ENCODE assay signal across 19 mouse cellular contexts in the genomic region with DNA sequence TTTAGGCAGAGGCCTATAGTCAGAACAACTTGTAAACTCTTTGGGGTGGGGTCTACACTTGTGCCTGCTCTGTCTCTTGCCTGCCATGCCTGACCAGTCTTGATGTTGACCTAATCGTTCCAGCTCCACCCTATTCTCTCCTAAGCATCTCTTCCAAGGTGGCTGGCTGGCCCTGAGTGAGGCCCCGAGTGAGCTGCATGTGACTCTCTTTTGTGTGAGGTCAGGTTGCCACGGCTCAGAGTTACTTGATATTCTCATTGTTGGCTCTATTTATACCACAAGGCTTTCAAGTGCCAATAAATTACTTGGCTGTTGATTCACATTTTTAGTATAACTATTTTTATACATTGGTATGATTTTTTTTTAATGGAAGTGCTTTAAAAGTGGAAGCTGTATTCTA. TPM values are rescaled to one million over a fixed set of nuclear protein-coding genes. Genes with fewer than 3 reads are reported as not detected.
DNase-seq lines count a peak whose midpoint lies in the region; ATAC-seq and TF ChIP-seq lines count a peak whose summit lies in the region.
"Had no signal": no experiment of that assay in that cellular context is flagged by ENCODE, and none has a peak within 500 bp of the region (broad histone marks: within the 10 kb centered on the region; RNA-seq: fewer than 3 reads in every experiment).

No protein-coding gene starts in this region.

- TF ChIP-seq CTCF in heart, adult 2 months (IDR thresholded peaks at IDR 0.05): no peak
- TF ChIP-seq CTCF in embryonic fibroblast, embryonic 13.5 days (IDR thresholded peaks at IDR 0.05; ENCODE audit: borderline replicate concordance, insufficient read depth, low read length): no peak
- no peak for TF ChIP-seq CTCF in heart, postnatal 0 days (IDR thresholded peaks at IDR 0.05; ENCODE audit: low read depth)

- H3K4me1 ChIP-seq in heart, adult 2 months (ENCODE audit: control insufficient read depth, insufficient read depth, low read length): peaks cover 5% of the 10 kb centered on the region; the same call in 1 of the 2 replicates
- H3K4me1 ChIP-seq in embryonic fibroblast, embryonic 13.5 days (ENCODE audit: control insufficient read depth, insufficient read depth, low read length): peaks cover 30% of the 10 kb centered on the region
- peaks cover 35% of the 10 kb centered on the region for H3K4me1 ChIP-seq in heart, postnatal 0 days (ENCODE audit: control insufficient read depth, insufficient read depth)

- 22% methylated on average over 3 of the region's 3 CpGs for WGBS in heart, adult 2 months
- WGBS in heart, postnatal 0 days: 15% methylated on average over 3 of the region's 3 CpGs

- DNase-seq in heart, adult 2 months: peak in 1 of 2 experiments; percentile 53
- DNase-seq in heart, postnatal 36 days: no peak
- peak; percentile 79 for DNase-seq in 3T3-L1 (ENCODE audit: low read depth, low spot score)
- peak; percentile 75 for DNase-seq in heart, postnatal 0 days (ENCODE audit: low spot score)
- DNase-seq in layer of hippocampus, postnatal 14 days (ENCODE audit: low spot score in 2 of 2): no peak
- no peak for DNase-seq in spleen, postnatal 10 days (ENCODE audit: low spot score in 2 of 2)
- DNase-seq: cerebellum, adult 2 months; forebrain, postnatal 0 days; gastrocnemius, postnatal 10 days; kidney, adult 11 months; layer of hippocampus, adult 9-11 months; lung, postnatal 14 days had no signal

- H3K27ac ChIP-seq in heart, adult 2 months: peak overlapping the region; percentile 62
- peak overlapping the region; percentile 86 for H3K27ac ChIP-seq in embryonic fibroblast, embryonic 13.5 days (ENCODE audit: insufficient read depth, low read length)
- peak overlapping the region; percentile 79 for H3K27ac ChIP-seq in heart, postnatal 0 days (ENCODE audit: low read depth)
- H3K27ac ChIP-seq: hindbrain, embryonic 14.5 days; liver, embryonic 14.5 days; midbrain, embryonic 12.5 days had no signal

- H3K79me2 ChIP-seq in heart, adult 2 months (replicated peaks; ENCODE audit: control insufficient read depth, insufficient read depth, low read length): no peaks in the 10 kb centered on the region

- no peaks in the 10 kb centered on the region for H3K27me3 ChIP-seq in heart, adult 2 months (ENCODE audit: control insufficient read depth, insufficient read depth, low read length)
- no peaks in the 10 kb centered on the region for H3K27me3 ChIP-seq in heart, postnatal 0 days (ENCODE audit: control insufficient read depth, insufficient read depth, low read length)
- H3K27me3 ChIP-seq: midbrain, embryonic 12.5 days had no signal

- peak; percentile 69 for ATAC-seq in heart, postnatal 0 days (ENCODE audit: insufficient read depth, low read depth)
- no peak for ATAC-seq in megakaryocyte progenitor cell, adult 5-6 weeks (replicated peaks; ENCODE audit: poor library complexity)
- ATAC-seq: CD4-positive, CD25-positive, alpha-beta regulatory T cell, adult 4 months had no signal

- no peak overlapping the region for H3K4me2 ChIP-seq in heart, postnatal 0 days (ENCODE audit: low read depth, low read length)
- H3K4me2 ChIP-seq: hindbrain, embryonic 14.5 days; midbrain, embryonic 12.5 days had no signal

- 0 out of 2 replicates have a peak, but pooled peaks have one; percentile 44 for TF ChIP-seq EP300 in heart, adult 2 months (IDR thresholded peaks at IDR 0.05; ENCODE audit: insufficient read depth, low read depth, low read length)
- peak; percentile 41; the same call in 1 of the 2 replicates for TF ChIP-seq EP300 in heart, postnatal 0 days (IDR thresholded peaks at IDR 0.05; ENCODE audit: low read depth)

- H3K36me3 ChIP-seq in heart, adult 2 months (ENCODE audit: control insufficient read depth, insufficient read depth, low read length): no peaks in the 10 kb centered on the region; the same call in none of the 2 replicates
- H3K36me3 ChIP-seq in heart, postnatal 0 days (replicated peaks; ENCODE audit: control insufficient read depth, insufficient read depth, low read length): peaks cover 6% of the 10 kb centered on the region

- no peaks in the 10 kb centered on the region for H3K9me3 ChIP-seq in heart, postnatal 0 days (replicated peaks; ENCODE audit: control insufficient read depth, low read length)
- H3K9me3 ChIP-seq: midbrain, embryonic 12.5 days had no signal

- H3K9ac ChIP-seq in heart, adult 2 months (ENCODE audit: low read depth, low read length): no peak overlapping the region
- H3K9ac ChIP-seq in heart, postnatal 0 days (replicated peaks; ENCODE audit: low read depth, low read length): no peak overlapping the region
- H3K9ac ChIP-seq: forebrain, postnatal 0 days; hindbrain, embryonic 14.5 days; liver, embryonic 14.5 days; midbrain, embryonic 12.5 days had no signal

- intact Hi-C loops in heart, adult 2 months (cut with DNase I): loop anchor here (2.0 kb wide), 1 partner anchor 18 kb away; no protein-coding TSS in a partner anchor
- intact Hi-C loops in heart, postnatal 36 days (cut with DNase I): no loop called here

- TF ChIP-seq POLR2A in heart, adult 2 months (IDR thresholded peaks at IDR 0.05; ENCODE audit: insufficient read depth, low read depth, low read length): no peak
- TF ChIP-seq POLR2A in embryonic fibroblast, embryonic 13.5 days (IDR thresholded peaks at IDR 0.05; ENCODE audit: low read depth, low read length): no peak

- H3K4me3 ChIP-seq in heart, adult 2 months: no peak overlapping the region
- H3K4me3 ChIP-seq in embryonic fibroblast, embryonic 13.5 days (ENCODE audit: insufficient read depth, low read length): no peak overlapping the region
- no peak overlapping the region for H3K4me3 ChIP-seq in heart, postnatal 0 days (ENCODE audit: low read depth, low read length)
- H3K4me3 ChIP-seq: erythroblast, embryonic 14.5 days; midbrain, embryonic 12.5 days had no signal

RNA-seq across cellular contexts. Expression of a gene that starts 30.4 kb away (rescaled TPM):
- total RNA-seq in heart, adult 2 months (2021): 100 to 1,000 TPM; 281 to 332 TPM
- 47.7 and 66.6 TPM in 2 replicates for polyA plus RNA-seq in heart, adult 2 months (2012; rRNA removed)
- 100 to 1,000 TPM; 314 to 335 TPM for total RNA-seq in heart, postnatal 36 days (2021)
- polyA plus RNA-seq in embryonic fibroblast, embryonic 13.5 days (2011; ENCODE audit: insufficient read length, low read depth, missing spikeins): 165 and 191 TPM in 2 replicates
- total RNA-seq in heart, postnatal 0 days (2014; rRNA removed; ENCODE audit: low replicate concordance): 272 and 275 TPM in 2 replicates
- polyA plus RNA-seq in heart, postnatal 0 days (2015; fragmentation: Nextera tagmentation; extraction: Ambion mirVana): 627 and 634 TPM in 2 replicates
- total RNA-seq in megakaryocyte progenitor cell, adult 5-6 weeks (2015): 434 and 492 TPM in 2 replicates
- total RNA-seq in megakaryocyte progenitor cell, adult 5-6 weeks (2017): 218 and 315 TPM in 2 replicates
- total RNA-seq in layer of hippocampus, postnatal 14 days (2021): 100 to 1,000 TPM; 109 to 114 TPM

Comparison
In these comparisons a context has a peak if more than half of its experiments do, and no peak if none do; other contexts are left out.
1. DNase-seq: peak in 3T3-L1 (single experiment) and heart, postnatal 0 days (single experiment); none in heart, postnatal 36 days (0 of 2), layer of hippocampus, postnatal 14 days (0 of 2) and spleen, postnatal 10 days (0 of 2).
2. Peak in every context shown above with its lines, with median percentiles within 50 percentile points of each other: H3K27ac ChIP-seq.